Mouse (Mus musculus) forebrain, embryonic 13.5 days (tissue): ENCODE measurements at regions not wholly inside any gene's neighbourhood (a gene's known extent, or its start where the extent isn't known, plus 50 kb on each side); places are given as distances from the start of the nearest gene placed in this dataset.

Experiments used
- ATAC-seq: fragments of 200-750 bp; cut with Nextera tagmentation; 2 replicates; pipeline ENCODE4 v1.8.0; 2017
- H3K27ac ChIP-seq: fragments of 300-500 bp; sonication (generic); 2 replicates; pipeline ENCODE4 v1.5.1; 2015; ENCODE audit warnings: inconsistent platforms, mild to moderate bottlenecking, moderate library complexity
- H3K27me3 ChIP-seq: fragments of 300-500 bp; sonication (generic); 2 replicates; pipeline ENCODE4 v1.6.1; 2015; ENCODE audit warnings: mild to moderate bottlenecking, inconsistent platforms
- H3K36me3 ChIP-seq: fragments of 300-500 bp; sonication (generic); 2 replicates; pipeline ENCODE4 v1.6.1; 2015; ENCODE audit warnings: mild to moderate bottlenecking, inconsistent platforms; ENCODE audit not compliant: poor library complexity, severe bottlenecking
- H3K4me1 ChIP-seq: fragments of 300-500 bp; sonication (generic); 2 replicates; pipeline ENCODE4 v1.6.1; 2015; ENCODE audit warnings: inconsistent platforms
- H3K4me2 ChIP-seq: fragments of 300-500 bp; sonication (generic); 2 replicates; pipeline ENCODE4 v1.6.1; 2015; ENCODE audit warnings: inconsistent platforms, mild to moderate bottlenecking, moderate library complexity
- H3K4me3 ChIP-seq: fragments of 300-500 bp; sonication (generic); 2 replicates; pipeline ENCODE4 v1.5.1; 2015; ENCODE audit warnings: mild to moderate bottlenecking, inconsistent platforms
- H3K9ac ChIP-seq: fragments of 300-500 bp; sonication (generic); 2 replicates; pipeline ENCODE4 v1.6.1; 2015; ENCODE audit warnings: mild to moderate bottlenecking, inconsistent platforms
- H3K9me3 ChIP-seq: fragments of 300-500 bp; sonication (generic); replicated peaks from 2 replicates; pipeline ENCODE4 v1.6.1; 2016; ENCODE audit warnings: inconsistent platforms
- WGBS: fragments of 180-500 bp; shearing (Covaris S2); methylation state at CpG from one replicate; pipeline ENCODE4 v1.1.7; 2015; 5-methylcytosine and 5-hydroxymethylcytosine counted together

DNA sequence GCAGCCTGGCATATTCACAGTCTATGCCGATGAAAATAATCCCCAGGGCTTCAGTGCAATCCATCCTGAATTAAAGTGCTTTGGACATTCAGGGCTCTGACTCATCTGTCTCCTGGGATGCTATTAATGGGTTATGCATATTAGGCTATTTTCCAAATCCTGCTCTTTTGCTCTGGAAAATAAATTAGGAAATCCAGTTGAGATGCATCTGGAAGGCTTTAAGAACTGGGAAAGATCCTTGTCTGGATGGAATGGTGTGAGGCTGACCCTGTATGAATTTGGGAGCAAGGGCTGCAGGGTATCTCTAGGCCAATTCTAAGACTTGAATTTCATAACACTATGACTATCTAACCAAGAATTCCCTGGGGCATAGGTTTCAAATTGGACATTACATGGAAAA lies 234.5 kb upstream of the Prkcq start:
- no peak for ATAC-seq
- Histone ChIP-seq H3K4me2 (no peak overlapping the region), H3K27me3 (no peaks in the 10 kb centered on the region), H3K4me1 (no peaks in the 10 kb centered on the region), H3K27ac (no peak overlapping the region), H3K9ac (no peak overlapping the region), H3K36me3 (no peaks in the 10 kb centered on the region), H3K4me3 (no peak overlapping the region), H3K9me3 (no peaks in the 10 kb centered on the region)
- 79% methylated on average over 1 of the region's 1 CpGs for whole genome bisulfite sequencing

DNA sequence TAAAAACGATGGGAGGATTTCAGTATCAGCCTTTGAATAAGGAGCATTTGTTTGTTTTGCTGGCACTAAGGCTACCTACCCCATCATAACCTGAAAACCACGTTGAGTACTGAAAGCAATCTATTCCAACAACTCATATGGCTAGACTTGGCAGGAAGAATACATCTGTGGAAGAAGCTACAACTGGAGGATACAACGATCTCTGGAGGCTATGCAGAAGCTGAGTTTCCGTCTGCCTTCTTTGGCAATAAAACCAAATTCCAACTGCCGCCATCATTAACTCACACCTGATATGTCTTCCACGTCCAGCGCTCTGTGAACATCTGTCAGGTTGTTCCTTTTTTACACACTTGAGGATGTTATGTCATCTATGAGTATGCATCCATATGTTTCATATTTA lies 206.7 kb upstream of the Prkcq start:
- ATAC-seq = no peak
- no peaks in the 10 kb centered on the region for H3K27me3 ChIP-seq
- no peak overlapping the region for H3K27ac ChIP-seq
- no peaks in the 10 kb centered on the region for H3K9me3 ChIP-seq
- H3K36me3 ChIP-seq = no peaks in the 10 kb centered on the region
- WGBS = 86% methylated on average over 7 of the region's 7 CpGs
- peaks cover 10% of the 10 kb centered on the region; the same call in 1 of the 2 replicates for H3K4me1 ChIP-seq
- H3K4me2 ChIP-seq = no peak overlapping the region
- no peak overlapping the region for H3K4me3 ChIP-seq
- H3K9ac ChIP-seq = no peak overlapping the region

DNA sequence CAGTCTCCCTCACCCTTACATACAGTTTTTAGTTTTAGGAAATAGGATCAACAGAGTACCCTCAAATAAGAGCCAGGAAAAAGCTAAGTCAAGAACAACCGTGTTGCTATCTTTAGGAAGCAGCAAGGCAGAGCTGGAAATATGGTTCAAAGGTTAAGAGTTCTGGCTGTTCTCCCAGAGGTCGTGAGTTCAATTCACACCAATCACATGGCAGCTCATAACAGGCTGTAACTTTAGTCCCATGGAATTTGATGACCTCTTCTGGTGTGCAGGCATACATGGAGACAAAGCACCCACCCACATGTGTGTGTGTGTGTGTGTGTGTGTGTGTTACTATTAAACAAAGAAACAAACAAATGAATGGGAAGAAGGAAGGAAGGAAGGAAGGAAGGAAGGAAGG lies 205.0 kb upstream of the Prkcq start:
- Histone ChIP-seq H3K9me3 (no peaks in the 10 kb centered on the region), H3K4me2 (no peak overlapping the region), H3K4me3 (no peak overlapping the region), H3K36me3 (no peaks in the 10 kb centered on the region), H3K27ac (no peak overlapping the region), H3K27me3 (no peaks in the 10 kb centered on the region), H3K4me1 (peaks cover 10% of the 10 kb centered on the region; the same call in 1 of the 2 replicates), H3K9ac (no peak overlapping the region)
- ATAC-seq = no peak
- 77% methylated on average over 2 of the region's 2 CpGs for WGBS

DNA sequence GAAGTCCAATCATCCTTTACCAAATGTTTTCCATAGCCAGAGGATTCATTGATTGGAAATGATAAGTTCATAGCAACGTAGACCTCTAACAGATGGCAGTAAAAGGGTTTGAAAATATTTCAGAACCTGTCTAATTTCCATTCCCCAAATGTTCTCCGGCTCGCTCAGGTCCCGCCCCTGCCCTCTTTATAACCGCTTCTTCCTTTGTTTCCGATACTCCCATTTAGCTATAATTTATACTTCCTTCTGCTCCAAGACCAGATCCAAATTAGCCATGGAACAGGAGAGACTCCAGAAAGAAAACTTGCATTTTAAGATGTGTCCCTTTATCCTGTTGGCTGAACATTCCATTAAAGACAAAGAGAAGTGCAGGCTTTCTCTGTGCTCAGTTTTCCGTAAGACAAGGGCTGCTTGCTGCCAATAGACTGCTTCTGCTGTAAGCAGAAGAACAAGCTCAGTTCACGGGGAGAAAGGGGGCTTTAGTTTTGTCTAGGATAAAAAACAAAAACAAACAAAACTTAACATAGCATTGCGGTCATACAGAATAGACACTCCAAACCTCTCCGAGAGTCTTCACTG lies 202.7 kb upstream of the Prkcq start:
- Histone ChIP-seq H3K9ac (no peak overlapping the region), H3K4me3 (no peak overlapping the region), H3K36me3 (no peaks in the 10 kb centered on the region), H3K4me1 (peaks cover 10% of the 10 kb centered on the region; the same call in 1 of the 2 replicates), H3K9me3 (no peaks in the 10 kb centered on the region), H3K27ac (no peak overlapping the region), H3K27me3 (no peaks in the 10 kb centered on the region), H3K4me2 (peak overlapping the region; percentile 36)
- WGBS = 27% methylated on average over 10 of the region's 10 CpGs
- peak; percentile 68 for ATAC-seq

DNA sequence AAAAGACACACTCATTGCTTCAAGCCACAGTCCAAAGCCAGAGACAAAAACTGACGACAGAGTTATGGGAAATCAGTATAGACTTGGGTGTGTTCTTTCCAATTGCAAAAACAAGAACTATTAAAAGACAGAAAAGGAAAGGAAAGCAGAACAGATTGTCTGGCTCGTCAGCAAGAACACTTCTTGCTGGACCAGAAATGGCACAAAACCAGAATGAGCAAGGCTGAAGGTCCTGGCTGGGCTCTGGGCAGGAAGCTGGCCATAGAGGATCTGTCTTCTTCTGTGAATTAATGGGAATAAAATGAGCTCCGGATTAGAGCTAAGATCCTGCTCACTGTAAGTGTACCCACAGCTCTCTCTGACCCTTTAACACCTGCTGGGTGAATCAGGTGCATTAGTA lies 199.9 kb upstream of the Prkcq start:
- Histone ChIP-seq H3K4me1 (peaks cover 10% of the 10 kb centered on the region; the same call in 1 of the 2 replicates), H3K4me2 (no peak overlapping the region), H3K27me3 (no peaks in the 10 kb centered on the region), H3K36me3 (no peaks in the 10 kb centered on the region), H3K9ac (no peak overlapping the region), H3K9me3 (no peaks in the 10 kb centered on the region), H3K27ac (no peak overlapping the region), H3K4me3 (no peak overlapping the region)
- WGBS = 69% methylated on average over 3 of the region's 3 CpGs
- ATAC-seq = no peak

DNA sequence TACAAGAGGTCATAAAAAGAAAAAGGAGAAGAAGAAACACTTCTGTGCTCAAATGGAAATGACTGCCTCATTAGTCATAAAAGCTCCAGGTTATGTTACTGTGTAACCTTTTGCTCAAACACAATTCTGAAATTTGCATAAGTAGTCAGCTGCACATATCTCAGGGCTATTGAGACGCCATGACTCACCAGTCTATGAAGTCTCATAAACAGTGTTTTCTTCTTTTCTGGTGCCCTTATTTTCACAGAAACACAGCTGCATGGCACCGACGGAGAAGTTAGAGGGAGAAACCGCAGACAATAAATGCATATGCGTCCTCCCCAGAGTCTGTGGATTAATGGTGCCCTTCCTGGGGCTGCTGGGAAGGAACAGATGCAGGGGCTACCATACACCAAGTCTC lies 193.1 kb upstream of the Prkcq start:
- no peak for ATAC-seq
- no peaks in the 10 kb centered on the region for H3K4me1 ChIP-seq
- H3K27ac ChIP-seq = no peak overlapping the region
- no peak overlapping the region for H3K9ac ChIP-seq
- no peaks in the 10 kb centered on the region for H3K9me3 ChIP-seq
- H3K27me3 ChIP-seq = no peaks in the 10 kb centered on the region
- no peaks in the 10 kb centered on the region for H3K36me3 ChIP-seq
- H3K4me2 ChIP-seq = no peak overlapping the region
- WGBS = 63% methylated on average over 5 of the region's 5 CpGs
- no peak overlapping the region for H3K4me3 ChIP-seq

DNA sequence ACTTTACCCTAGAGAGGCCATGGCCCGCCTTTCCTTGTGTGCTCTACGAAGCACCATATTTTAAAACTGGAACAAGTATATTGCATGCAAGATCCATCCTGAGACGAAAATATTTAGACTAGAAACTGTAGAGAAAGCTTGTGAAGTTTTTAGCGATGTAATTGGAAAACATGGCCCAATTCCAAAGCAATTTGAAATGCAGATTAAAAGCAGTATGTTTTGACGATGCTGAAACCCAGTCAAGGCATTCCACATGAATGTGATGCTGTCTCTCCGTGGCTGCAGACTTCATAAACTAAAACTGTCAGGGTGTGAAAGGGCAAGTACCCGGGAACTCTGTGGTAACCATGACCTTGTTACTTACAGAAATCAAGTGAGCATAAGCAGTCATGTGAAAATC lies 185.8 kb upstream of the Prkcq start:
- H3K27ac ChIP-seq = no peak overlapping the region
- no peak overlapping the region for H3K4me3 ChIP-seq
- no peaks in the 10 kb centered on the region for H3K27me3 ChIP-seq
- H3K9me3 ChIP-seq = no peaks in the 10 kb centered on the region
- no peaks in the 10 kb centered on the region for H3K36me3 ChIP-seq
- no peaks in the 10 kb centered on the region for H3K4me1 ChIP-seq
- ATAC-seq = peak; percentile 21; the same call in 1 of the 2 replicates
- H3K9ac ChIP-seq = no peak overlapping the region
- no peak overlapping the region for H3K4me2 ChIP-seq
- WGBS = 62% methylated on average over 7 of the region's 7 CpGs

DNA sequence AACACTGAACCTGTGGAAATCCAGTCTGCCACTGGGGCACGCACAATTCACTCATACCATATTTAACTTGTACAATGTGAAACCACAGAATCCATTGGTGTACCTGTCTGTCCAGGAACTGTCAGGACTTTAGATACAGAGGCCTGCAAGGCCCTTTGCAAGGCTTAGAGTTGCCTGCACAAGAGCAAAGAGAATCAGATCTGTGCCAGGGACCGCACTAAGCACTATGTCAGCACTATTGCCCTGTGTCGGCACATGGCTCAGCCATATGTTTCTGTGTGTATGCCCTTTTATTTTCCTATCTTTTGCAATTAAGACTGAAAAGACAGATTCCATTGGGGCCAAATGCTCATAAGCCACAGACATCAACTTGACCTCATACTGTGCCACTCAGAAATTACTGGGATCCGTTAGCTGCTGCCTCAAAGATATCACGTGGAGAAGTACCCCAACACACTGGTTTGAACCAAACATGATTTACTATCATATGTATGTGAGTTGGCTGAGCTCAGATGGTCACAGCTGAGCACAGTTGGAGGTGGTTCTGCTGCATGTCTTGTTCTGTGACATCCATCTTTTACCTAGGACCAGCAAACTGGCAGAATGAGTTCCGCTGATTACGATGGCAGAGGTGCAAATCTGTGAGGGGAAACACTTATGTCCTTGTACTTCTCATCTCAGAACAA lies 181.7 kb upstream of the Prkcq start:
- Histone ChIP-seq H3K4me2 (no peak overlapping the region), H3K4me3 (no peak overlapping the region), H3K9ac (no peak overlapping the region), H3K4me1 (no peaks in the 10 kb centered on the region), H3K9me3 (no peaks in the 10 kb centered on the region), H3K27ac (no peak overlapping the region), H3K27me3 (no peaks in the 10 kb centered on the region), H3K36me3 (no peaks in the 10 kb centered on the region)
- 89% methylated on average over 7 of the region's 7 CpGs for WGBS
- no peak for ATAC-seq

DNA sequence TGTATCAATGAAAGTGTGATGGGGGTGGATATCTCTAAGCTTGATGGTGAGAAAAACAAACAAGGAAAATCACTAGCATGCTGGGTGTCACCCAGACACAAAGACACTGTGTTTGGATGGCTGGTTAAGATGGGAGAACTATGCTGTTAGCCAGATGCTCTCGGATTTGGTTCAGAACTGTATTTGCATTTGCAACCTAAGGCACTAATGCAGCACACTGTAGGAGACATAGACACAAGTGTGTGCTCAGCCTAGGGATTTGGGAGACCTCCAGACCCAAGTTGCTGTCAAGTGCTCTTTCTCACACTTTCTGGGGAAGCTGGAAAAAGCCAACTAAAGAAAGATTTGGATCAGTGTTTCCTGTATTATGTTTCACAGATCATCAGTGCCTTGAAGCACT lies 173.1 kb upstream of the Prkcq start:
- 55% methylated on average over 1 of the region's 1 CpGs for WGBS
- no peak overlapping the region for H3K4me2 ChIP-seq
- H3K27me3 ChIP-seq = no peaks in the 10 kb centered on the region
- ATAC-seq = peak; percentile 21; the same call in 1 of the 2 replicates
- H3K36me3 ChIP-seq = no peaks in the 10 kb centered on the region
- no peaks in the 10 kb centered on the region for H3K9me3 ChIP-seq
- H3K4me3 ChIP-seq = no peak overlapping the region
- H3K27ac ChIP-seq = no peak overlapping the region
- peaks cover 10% of the 10 kb centered on the region; the same call in 1 of the 2 replicates for H3K4me1 ChIP-seq
- no peak overlapping the region for H3K9ac ChIP-seq

DNA sequence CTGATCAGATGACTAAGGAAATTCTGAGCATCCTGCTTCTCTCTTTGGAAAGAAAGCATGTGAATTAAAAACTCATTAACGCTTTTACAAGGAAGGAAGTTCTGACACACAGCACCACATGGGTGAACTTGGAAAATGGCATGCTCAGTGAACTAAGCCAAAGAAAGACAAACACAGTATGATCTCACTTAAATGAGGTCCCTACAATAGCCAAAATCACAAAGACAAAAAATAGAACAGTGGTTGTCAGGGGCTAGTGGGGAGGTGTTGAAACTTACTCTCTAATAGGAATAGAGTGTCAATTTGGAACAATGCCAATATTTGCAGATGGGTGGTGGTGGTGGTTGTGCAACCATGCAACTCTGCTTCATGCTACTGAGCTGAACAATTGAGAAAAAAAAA lies 172.7 kb upstream of the Prkcq start:
- H3K4me3 ChIP-seq = no peak overlapping the region
- no peaks in the 10 kb centered on the region for H3K9me3 ChIP-seq
- WGBS = 48% methylated on average over 1 of the region's 1 CpGs
- no peak overlapping the region for H3K9ac ChIP-seq
- H3K27me3 ChIP-seq = no peaks in the 10 kb centered on the region
- ATAC-seq = peak; percentile 55; the same call in 1 of the 2 replicates
- peaks cover 10% of the 10 kb centered on the region; the same call in 1 of the 2 replicates for H3K4me1 ChIP-seq
- no peaks in the 10 kb centered on the region for H3K36me3 ChIP-seq
- no peak overlapping the region for H3K27ac ChIP-seq
- no peak overlapping the region for H3K4me2 ChIP-seq

DNA sequence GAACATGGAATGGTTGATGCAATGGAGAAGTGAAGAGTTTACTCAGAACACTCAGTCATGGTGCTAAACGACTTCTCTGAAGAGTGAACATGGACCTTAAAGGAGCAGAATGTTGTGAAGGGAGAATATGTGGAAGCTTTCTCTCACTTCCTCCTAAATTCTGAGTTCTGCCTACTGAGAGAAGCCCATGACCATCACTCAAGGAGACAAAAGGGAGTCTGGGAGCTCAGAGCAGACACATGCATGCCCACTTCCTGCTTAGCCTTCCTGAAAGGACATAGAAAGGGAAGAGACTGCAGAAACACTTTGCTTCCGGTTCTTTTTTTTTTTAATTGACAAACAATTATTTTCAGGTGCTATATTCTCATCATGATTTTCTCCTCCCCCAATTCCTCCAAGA lies 166.1 kb upstream of the Prkcq start:
- H3K27ac ChIP-seq = no peak overlapping the region
- no peaks in the 10 kb centered on the region for H3K9me3 ChIP-seq
- ATAC-seq = no peak
- 87% methylated on average over 2 of the region's 2 CpGs for WGBS
- H3K36me3 ChIP-seq = no peaks in the 10 kb centered on the region
- no peak overlapping the region for H3K4me2 ChIP-seq
- H3K27me3 ChIP-seq = no peaks in the 10 kb centered on the region
- no peak overlapping the region for H3K4me3 ChIP-seq
- H3K9ac ChIP-seq = no peak overlapping the region
- H3K4me1 ChIP-seq = no peaks in the 10 kb centered on the region

DNA sequence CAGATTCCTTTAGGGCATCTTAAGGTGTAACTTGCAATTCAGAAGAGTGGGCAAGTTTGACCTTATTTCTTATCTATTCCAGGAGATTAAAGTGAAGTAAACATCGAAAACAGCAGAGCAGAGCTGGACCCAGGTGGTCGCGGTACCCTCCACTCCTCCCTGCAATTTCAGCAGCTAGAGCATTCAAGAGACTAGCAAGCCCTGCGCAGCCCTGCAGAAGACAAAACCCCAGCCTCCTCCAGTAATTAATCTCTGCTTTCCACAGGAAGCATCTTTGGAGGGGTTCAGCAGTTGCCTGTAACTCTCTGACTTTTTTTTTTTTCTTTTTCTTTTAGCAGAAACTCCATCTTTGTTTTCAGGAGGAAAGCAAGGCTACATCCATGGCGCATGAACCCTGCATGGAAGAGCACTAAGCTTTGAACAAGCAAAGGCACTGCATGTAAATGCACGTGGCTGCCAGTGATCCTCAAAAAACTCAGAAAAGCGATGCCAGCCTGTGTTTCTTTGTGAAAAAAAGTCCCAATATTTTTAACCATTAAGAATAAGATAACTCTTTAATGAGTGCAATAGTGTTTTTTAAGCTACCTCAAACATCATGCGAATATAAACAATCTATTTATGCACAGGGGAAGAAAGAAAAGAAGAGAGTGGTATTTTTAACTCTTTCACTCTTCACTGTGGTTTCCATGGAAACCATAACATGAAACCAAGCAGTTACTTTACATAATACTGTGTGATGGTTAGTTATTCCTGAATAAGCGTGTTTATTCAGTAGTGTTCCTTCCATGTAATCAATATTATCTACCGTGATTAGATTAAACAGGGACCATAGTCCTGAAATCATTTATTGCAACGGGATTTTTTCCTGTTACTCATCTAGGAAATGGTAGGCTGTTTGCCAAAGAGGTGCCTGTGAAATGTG lies 160.6 kb upstream of the Prkcq start:
- H3K4me3 ChIP-seq = no peak overlapping the region
- H3K4me1 ChIP-seq = peaks cover 3% of the 10 kb centered on the region; the same call in 1 of the 2 replicates
- ATAC-seq = peak; percentile 57; the same call in 1 of the 2 replicates
- H3K27me3 ChIP-seq = no peaks in the 10 kb centered on the region
- no peaks in the 10 kb centered on the region for H3K9me3 ChIP-seq
- no peak overlapping the region for H3K9ac ChIP-seq
- no peak overlapping the region for H3K4me2 ChIP-seq
- WGBS = 40% methylated on average over 11 of the region's 11 CpGs
- H3K36me3 ChIP-seq = no peaks in the 10 kb centered on the region
- no peak overlapping the region for H3K27ac ChIP-seq
